Mouse (Mus musculus) midbrain, embryonic 16.5 days (tissue): ENCODE data around the gene Fam89b. TPM values are rescaled to one million over a fixed set of nuclear protein-coding genes. Genes with fewer than 3 reads are reported as not detected.

Experiments
- ATAC-seq: fragments of 200-750 bp; cut with Nextera tagmentation; 2 replicates; pipeline ENCODE4 v1.8.0; 2017; ENCODE audit warnings: moderate TSS enrichment
- H3K27ac ChIP-seq: fragments of 300-500 bp; sonication (generic); 2 replicates; pipeline ENCODE4 v1.5.1; 2014; ENCODE audit warnings: mild to moderate bottlenecking, low read length, mixed read lengths
- H3K27me3 ChIP-seq: fragments of 300-500 bp; sonication (generic); 2 replicates; pipeline ENCODE4 v1.6.1; 2014; ENCODE audit warnings: low read depth, low read length, mixed read lengths; ENCODE audit not compliant: control insufficient read depth, insufficient read depth
- H3K36me3 ChIP-seq: fragments of 300-500 bp; sonication (generic); 2 replicates; pipeline ENCODE4 v1.6.1; 2014; ENCODE audit warnings: mild to moderate bottlenecking, low read length, moderate library complexity, mixed read lengths; ENCODE audit not compliant: control insufficient read depth, insufficient read depth
- H3K4me1 ChIP-seq: fragments of 300-500 bp; sonication (generic); 2 replicates; pipeline ENCODE4 v1.6.1; 2014; ENCODE audit warnings: mild to moderate bottlenecking, low read length, mixed read lengths; ENCODE audit not compliant: control insufficient read depth, insufficient read depth
- H3K4me2 ChIP-seq: fragments of 300-500 bp; sonication (generic); 2 replicates; pipeline ENCODE4 v1.6.1; 2014; ENCODE audit warnings: mild to moderate bottlenecking, low read length, mixed read lengths
- H3K4me3 ChIP-seq: fragments of 300-500 bp; sonication (generic); 2 replicates; pipeline ENCODE4 v1.5.1; 2014; ENCODE audit warnings: low read depth, mild to moderate bottlenecking, low read length, moderate library complexity, mixed read lengths
- H3K9ac ChIP-seq: fragments of 300-500 bp; sonication (generic); 2 replicates; pipeline ENCODE4 v1.6.1; 2014; ENCODE audit warnings: low read depth, low read length, mixed read lengths
- H3K9me3 ChIP-seq: fragments of 300-500 bp; sonication (generic); replicated peaks from 2 replicates; pipeline ENCODE4 v1.6.1; 2014; ENCODE audit warnings: mild to moderate bottlenecking, low read length, mixed read lengths; ENCODE audit not compliant: control insufficient read depth, poor library complexity, severe bottlenecking
- WGBS: fragments of 180-500 bp; shearing (Covaris S2); extraction: QIAGEN DNeasy Blood & Tissue Kit; methylation state at CpG from one replicate; pipeline ENCODE4 v1.1.7; 2014; 5-methylcytosine and 5-hydroxymethylcytosine counted together
- polyA plus RNA-seq: library from polyadenylated mRNA; unstranded; fragments of >200 nt; fragmentation: Nextera tagmentation; extraction: Ambion mirVana; gene quantifications from 2 replicates; pipeline ENCODE4 v1.2.1, GENCODE M21; 2015

Gene Fam89b
- polyA plus RNA-seq, 1 experiment from 2014 or later: 116 TPM

DNA sequence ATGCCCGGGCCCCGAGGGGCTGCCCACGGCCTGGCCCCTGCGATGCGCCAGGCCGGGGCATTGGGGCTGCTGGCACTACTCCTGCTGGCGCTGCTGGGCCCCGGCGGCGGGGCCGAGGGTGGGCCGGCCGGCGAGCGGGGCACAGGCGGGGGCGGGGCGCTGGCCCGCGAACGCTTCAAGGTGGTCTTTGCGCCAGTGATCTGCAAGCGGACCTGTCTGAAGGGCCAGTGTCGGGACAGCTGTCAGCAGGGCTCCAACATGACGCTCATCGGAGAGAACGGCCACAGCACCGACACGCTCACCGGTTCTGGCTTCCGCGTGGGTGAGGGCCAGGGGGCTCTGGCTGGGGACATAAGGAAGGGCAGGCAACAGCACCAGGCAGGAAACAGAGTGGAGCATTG is 12.8 kb upstream of the Fam89b start:
- ATAC-seq: peak; percentile 44; the same call in 1 of the 2 replicates
- H3K4me3 ChIP-seq: peak overlapping the region; percentile 50
- peak overlapping the region; percentile 99 for H3K4me2 ChIP-seq
- H3K27me3 ChIP-seq: peaks cover 14% of the 10 kb centered on the region
- H3K9ac ChIP-seq: peak overlapping the region; percentile 81
- no peaks in the 10 kb centered on the region for H3K9me3 ChIP-seq
- no peaks in the 10 kb centered on the region for H3K36me3 ChIP-seq
- whole genome bisulfite sequencing: 2% methylated on average over 32 of the region's 32 CpGs
- H3K4me1 ChIP-seq: peaks cover 26% of the 10 kb centered on the region
- H3K27ac ChIP-seq: peak overlapping the region; percentile 72

DNA sequence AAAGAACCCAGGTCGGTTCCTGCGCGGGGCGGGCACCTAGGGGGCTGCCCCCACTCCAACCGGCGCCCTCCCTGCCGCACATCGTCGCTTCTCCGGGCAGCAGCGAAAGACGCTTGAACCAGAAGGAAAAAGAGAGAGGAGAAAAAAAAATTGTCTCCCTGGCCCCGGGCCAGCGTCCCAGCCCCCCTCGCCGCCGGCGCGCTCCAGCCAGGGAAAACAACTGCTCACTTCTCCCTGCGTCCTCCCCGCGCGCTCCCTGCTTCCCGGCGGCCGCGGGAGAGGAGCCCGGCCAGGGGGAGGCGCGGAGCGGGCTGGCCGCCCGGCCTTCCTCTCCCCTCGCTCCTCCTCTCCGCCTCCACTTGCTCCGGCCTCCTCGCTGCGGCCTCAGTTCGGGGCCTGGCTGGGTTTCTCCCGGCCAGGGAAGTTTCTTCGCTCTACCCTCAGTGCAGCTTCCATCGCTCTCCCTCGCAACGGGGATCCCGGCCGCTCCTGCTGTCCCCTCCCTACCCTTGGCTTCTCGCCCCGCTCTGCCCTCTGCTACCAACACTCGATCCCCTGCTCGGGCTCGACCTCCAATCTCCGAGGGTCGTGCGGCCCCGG is 12.3 kb upstream of the Fam89b start:
- H3K27me3 ChIP-seq: peaks cover 14% of the 10 kb centered on the region
- peak overlapping the region; percentile 50 for H3K4me3 ChIP-seq
- H3K9me3 ChIP-seq: no peaks in the 10 kb centered on the region
- ATAC-seq: peak; percentile 33
- peaks cover 26% of the 10 kb centered on the region for H3K4me1 ChIP-seq
- peak overlapping the region; percentile 99 for H3K4me2 ChIP-seq
- H3K27ac ChIP-seq: peak overlapping the region; percentile 78
- no peaks in the 10 kb centered on the region for H3K36me3 ChIP-seq
- H3K9ac ChIP-seq: peak overlapping the region; percentile 81
- WGBS: under 1% methylated on average over 51 of the region's 55 CpGs

DNA sequence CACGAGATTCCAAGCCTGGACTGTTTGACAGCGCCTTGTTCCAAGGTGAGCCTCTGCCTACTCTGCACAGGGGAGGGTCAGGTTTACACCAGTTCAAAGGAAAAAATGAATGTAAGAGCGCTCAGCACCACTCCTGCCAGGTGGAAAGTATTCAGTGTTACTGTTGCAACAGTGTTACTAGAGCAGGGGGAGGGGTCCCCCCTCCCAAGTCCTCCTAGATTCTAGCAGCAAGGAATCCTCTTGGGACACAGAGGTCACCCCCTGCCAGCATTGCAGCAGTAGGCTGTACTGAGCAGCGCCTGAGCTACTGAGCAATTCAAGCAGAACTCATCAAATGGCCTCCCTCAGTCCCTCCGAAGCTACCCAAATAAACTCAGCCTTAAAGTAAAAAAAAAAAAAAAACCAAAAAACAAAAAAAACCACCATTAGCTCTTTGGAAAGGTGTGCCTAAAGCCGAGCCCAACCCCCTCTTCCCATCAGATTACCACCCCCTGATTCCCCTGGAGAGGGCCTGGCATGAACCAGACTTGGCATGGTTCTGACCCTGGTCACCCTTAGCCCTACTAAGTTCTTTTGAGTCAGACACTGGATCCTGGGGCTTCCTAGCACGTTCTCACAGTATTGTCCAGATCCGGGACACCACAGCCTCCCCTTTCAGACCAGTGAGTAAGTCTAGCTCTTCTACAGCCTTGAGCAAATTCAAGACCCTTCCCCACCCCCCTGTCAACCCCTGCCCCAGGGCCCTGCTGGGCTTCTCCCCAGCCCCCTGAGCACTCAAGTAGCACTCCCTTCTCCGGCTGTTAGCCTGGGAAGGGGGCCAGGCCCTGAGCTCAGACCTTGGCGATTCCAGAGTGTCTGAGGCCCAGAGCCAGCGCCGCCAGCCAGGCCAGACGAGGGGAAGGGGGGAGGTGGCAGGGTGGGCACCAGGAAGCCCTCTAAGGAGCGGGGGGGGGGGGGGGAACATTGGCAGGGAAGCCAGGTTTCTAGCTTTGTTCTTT is 11.2 kb upstream of the Fam89b start, which contains the start of gene Ltbp3:
TSS of gene Ltbp3 (plus strand) at position 585 of the 998 bp plus-strand sequence.
- Histone ChIP-seq H3K9ac (peak within 1 kb of the TSS; percentile 81), H3K4me1 (peaks cover 17% of the 10 kb centered on the region), H3K27ac (peak within 1 kb of the TSS; percentile 78), H3K27me3 (peaks cover 14% of the 10 kb centered on the region), H3K9me3 (no peaks in the 10 kb centered on the region), H3K36me3 (no peaks in the 10 kb centered on the region), H3K4me2 (peak within 1 kb of the TSS; percentile 99), H3K4me3 (peak within 1 kb of the TSS; percentile 50)
- 14% methylated on average over 12 of the region's 14 CpGs for WGBS
- ATAC-seq: peak; percentile 74

DNA sequence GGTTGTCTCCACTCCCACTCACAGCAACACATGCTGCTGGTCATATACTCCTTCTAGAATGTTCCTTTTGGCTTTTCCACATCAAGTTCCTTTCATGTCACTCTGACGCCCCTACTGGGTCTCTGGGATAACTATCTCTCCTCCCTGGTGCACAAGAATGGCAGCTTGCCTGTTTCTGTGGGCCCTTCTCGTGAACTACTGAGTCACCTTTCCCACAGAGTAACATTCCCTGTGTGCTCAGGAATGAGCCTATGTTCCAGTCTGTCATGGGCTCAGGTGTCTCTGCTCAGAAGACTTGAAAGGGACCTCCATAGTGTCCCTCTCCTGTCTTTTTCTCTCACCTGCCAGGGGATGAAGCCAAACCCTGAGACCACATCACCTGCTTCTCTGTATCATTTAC is 10.0 kb upstream of the Fam89b start:
- WGBS: 63% methylated on average over 2 of the region's 2 CpGs
- Histone ChIP-seq H3K9ac (no peak overlapping the region), H3K27ac (no peak overlapping the region), H3K4me1 (peaks cover 14% of the 10 kb centered on the region), H3K4me3 (no peak overlapping the region), H3K4me2 (no peak overlapping the region), H3K36me3 (no peaks in the 10 kb centered on the region), H3K9me3 (no peaks in the 10 kb centered on the region), H3K27me3 (peaks cover 5% of the 10 kb centered on the region)
- no peak for ATAC-seq

GRCm38 (mm10) chr19:5734325-5734724 is 4.9 kb upstream of the Fam89b start:
- no peaks in the 10 kb centered on the region for H3K9me3 ChIP-seq
- no peaks in the 10 kb centered on the region for H3K27me3 ChIP-seq
- no peak for ATAC-seq
- no peaks in the 10 kb centered on the region for H3K36me3 ChIP-seq
- H3K27ac ChIP-seq: no peak overlapping the region
- H3K4me1 ChIP-seq: peaks cover 17% of the 10 kb centered on the region
- no peak overlapping the region for H3K9ac ChIP-seq
- WGBS: 84% methylated on average over 9 of the region's 9 CpGs
- no peak overlapping the region for H3K4me3 ChIP-seq
- no peak overlapping the region for H3K4me2 ChIP-seq

GRCm38 (mm10) chr19:5731264-5731978 is 2.0 kb upstream of the Fam89b start:
- Histone ChIP-seq H3K36me3 (no peaks in the 10 kb centered on the region), H3K4me2 (peak overlapping the region; percentile 99), H3K4me1 (peaks cover 39% of the 10 kb centered on the region), H3K27me3 (no peaks in the 10 kb centered on the region), H3K9ac (peak overlapping the region; percentile 80), H3K4me3 (peak overlapping the region; percentile 82), H3K9me3 (no peaks in the 10 kb centered on the region), H3K27ac (peak overlapping the region; percentile 72)
- under 1% methylated on average over 47 of the region's 47 CpGs for WGBS
- ATAC-seq: peak; percentile 86

DNA sequence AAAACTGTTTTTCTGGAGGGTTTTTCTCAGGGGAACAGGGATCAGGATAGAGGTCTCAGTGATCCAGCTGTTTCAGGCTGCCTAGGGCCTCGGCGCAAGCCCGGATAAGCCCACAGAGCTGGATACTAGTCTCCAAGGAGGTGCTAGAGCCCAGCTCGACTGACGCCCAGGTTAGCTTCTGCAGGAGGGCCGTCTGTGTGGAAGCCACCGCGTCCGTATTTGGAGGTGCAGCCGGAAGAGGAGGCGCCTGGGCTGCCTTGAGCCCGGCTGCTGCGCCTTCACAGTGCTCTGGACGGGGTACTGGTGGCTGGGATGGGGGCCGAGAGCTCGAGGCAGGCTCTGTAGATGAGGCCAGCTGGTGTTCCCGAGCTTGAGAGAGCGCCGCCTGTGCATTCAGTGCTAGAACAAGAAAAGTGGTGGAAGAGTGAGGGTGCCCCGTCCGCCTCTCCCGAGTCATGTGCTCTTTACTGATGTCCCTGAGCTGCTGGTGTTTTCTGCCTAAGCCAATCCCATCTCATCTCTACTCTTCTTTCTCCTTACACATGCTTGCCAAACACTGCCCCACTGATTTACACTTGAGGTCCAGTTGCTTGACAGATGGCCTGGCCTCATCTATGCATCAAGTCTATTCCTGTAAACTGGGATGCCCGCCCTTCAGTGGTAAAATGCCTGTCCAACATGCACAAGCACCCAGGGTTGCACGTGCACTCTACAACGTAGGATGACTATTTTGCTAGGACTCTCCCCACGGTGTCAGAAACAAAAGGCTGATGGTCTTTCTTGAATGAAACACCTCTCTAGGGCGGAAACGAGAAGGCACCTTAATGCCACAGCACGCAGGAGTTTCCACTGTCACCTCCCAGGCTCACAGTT is 1.1 kb upstream of the Fam89b start:
- Histone ChIP-seq H3K27ac (peak overlapping the region; percentile 97; the same call in 1 of the 2 replicates), H3K9ac (peak overlapping the region; percentile 80), H3K27me3 (no peaks in the 10 kb centered on the region), H3K4me2 (peak overlapping the region; percentile 100), H3K4me1 (peaks cover 48% of the 10 kb centered on the region), H3K9me3 (no peaks in the 10 kb centered on the region), H3K4me3 (peak overlapping the region; percentile 82), H3K36me3 (no peaks in the 10 kb centered on the region)
- WGBS: 78% methylated on average over 29 of the region's 29 CpGs
- ATAC-seq: no peak
